Mouse (Mus musculus): ENCODE measurements around the gene Card10. TPM values are rescaled to one million over a fixed set of nuclear protein-coding genes. Genes with fewer than 3 reads are reported as not detected.
A peak's percentile ranks its signal among the peaks of the same experiment; 100 is the strongest.
"Not testable (repeated sequence)": the region's sequence is repeated elsewhere in the genome, so short reads cannot be mapped to it uniquely, and the experiment has no call there.

The Card10 gene
- total and polyA plus RNA-seq, 3 experiments: 15.0 to 22.3 (median 17.0) TPM

DNA sequence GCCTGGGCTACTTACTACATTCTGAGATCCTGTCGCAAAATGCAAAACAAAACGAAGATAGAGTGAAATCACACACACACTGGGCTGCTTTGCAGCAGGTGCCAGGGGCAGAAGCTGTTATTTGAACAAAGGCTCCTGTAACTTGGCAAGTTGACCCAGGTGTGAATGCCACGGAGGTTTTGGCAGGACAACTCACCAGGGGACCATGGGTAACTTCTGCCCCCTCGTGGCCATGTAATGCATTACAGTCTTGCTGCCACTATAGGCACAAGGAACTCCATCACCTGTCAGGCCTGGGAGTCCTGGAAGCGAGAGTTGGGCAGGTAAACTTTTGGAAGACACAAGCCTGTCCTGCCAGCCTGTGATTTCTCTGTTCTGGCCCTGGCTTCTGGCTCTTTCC is 45.6 kb upstream of the Card10 start:
- no peak overlapping the region for H3K27ac ChIP-seq
- intact Hi-C loops (cut with DNase I): loop anchor here (1.0 kb wide), 1 partner anchor 22 kb away; no protein-coding TSS in a partner anchor
- WGBS: 24% methylated on average over 5 of the region's 5 CpGs

DNA sequence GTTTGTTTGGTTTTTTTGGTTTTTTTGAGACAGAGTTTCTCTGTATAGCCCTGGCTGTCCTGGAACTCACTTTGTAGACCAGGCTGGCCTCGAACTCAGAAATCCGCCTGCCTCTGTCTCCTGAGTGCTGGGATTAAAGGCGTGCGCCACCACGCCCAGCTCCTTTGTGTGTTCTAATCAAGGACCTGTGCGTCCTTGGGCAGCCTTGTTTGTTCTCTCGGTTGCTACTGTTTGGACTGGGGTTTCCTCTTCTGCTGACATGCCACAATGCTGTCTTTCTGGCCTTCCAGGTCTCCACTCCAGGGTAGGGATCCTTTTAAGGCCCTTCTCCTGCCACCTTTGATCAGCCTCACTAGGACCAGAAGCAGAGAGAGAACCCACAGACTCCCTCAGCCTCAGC is 44.0 kb upstream of the Card10 start:
- DNase-seq; intact Hi-C loops (cut with DNase I); H3K27me3 ChIP-seq (ENCODE audit: control insufficient read depth, insufficient read depth, low read length): not testable (repeated sequence)
- WGBS: 51% methylated on average over 7 of the region's 7 CpGs
- H3K4me3 ChIP-seq: peak overlapping the region; percentile 14; the same call in 1 of the 2 replicates
- peaks cover 13% of the 10 kb centered on the region for H3K79me2 ChIP-seq (replicated peaks; ENCODE audit: control insufficient read depth, insufficient read depth, low read length)
- H3K4me1 ChIP-seq (ENCODE audit: control insufficient read depth, insufficient read depth, low read length): peaks cover 25% of the 10 kb centered on the region
- H3K36me3 ChIP-seq (ENCODE audit: control insufficient read depth, insufficient read depth, low read length): peaks cover 20% of the 10 kb centered on the region
- peak overlapping the region; percentile 100; the same call in 1 of the 2 replicates for H3K27ac ChIP-seq
- peak overlapping the region; percentile 15; the same call in 1 of the 2 replicates for H3K9ac ChIP-seq (ENCODE audit: low read depth, low read length)

More for the DNA sequence above, 45.6 kb upstream of the Card10 start:
- Histone ChIP-seq H3K36me3 (ENCODE audit: control insufficient read depth, insufficient read depth, low read length) (peaks cover 20% of the 10 kb centered on the region), H3K9ac (ENCODE audit: low read depth, low read length) (no peak overlapping the region), H3K79me2 (replicated peaks; ENCODE audit: control insufficient read depth, insufficient read depth, low read length) (peaks cover 11% of the 10 kb centered on the region), H3K4me3 (no peak overlapping the region), H3K27me3 (ENCODE audit: control insufficient read depth, insufficient read depth, low read length) (no peaks in the 10 kb centered on the region), H3K4me1 (ENCODE audit: control insufficient read depth, insufficient read depth, low read length) (peaks cover 26% of the 10 kb centered on the region)
- peak; percentile 96 for TF ChIP-seq EP300 (IDR thresholded peaks at IDR 0.05; ENCODE audit: insufficient read depth, low read depth, low read length)
- TF ChIP-seq CTCF (IDR thresholded peaks at IDR 0.05): peak; percentile 97
- TF ChIP-seq POLR2A (IDR thresholded peaks at IDR 0.05; ENCODE audit: insufficient read depth, low read depth, low read length): peak; percentile 37; the same call in 1 of the 2 replicates
- peak; percentile 85 to 90 for DNase-seq

DNA sequence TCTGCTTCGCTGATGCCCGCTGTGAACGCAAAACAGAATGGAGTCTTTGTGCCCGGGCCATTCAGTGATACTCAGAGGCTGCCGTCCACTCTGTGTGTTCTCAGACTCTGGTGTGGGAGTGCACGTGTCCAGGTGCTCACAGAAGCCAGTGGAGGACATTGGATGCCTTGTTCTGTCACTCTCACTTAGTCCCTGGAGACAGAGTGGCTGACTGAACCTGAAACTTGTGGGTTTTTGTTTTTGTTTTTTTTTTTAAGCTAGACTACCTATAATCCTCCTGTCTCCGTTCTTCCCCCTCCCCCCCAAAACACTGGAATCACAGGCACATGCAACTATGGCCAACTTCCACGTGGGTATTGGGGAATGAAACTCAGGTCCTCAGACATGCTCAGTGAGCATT is 43.5 kb upstream of the Card10 start:
- intact Hi-C loops (cut with DNase I): no loop called here
- Histone ChIP-seq H3K9ac (ENCODE audit: low read depth, low read length) (peak overlapping the region; percentile 41), H3K36me3 (ENCODE audit: control insufficient read depth, insufficient read depth, low read length) (peaks cover 20% of the 10 kb centered on the region), H3K27ac (peak overlapping the region; percentile 100), H3K79me2 (replicated peaks; ENCODE audit: control insufficient read depth, insufficient read depth, low read length) (peaks cover 13% of the 10 kb centered on the region), H3K4me1 (ENCODE audit: control insufficient read depth, insufficient read depth, low read length) (peaks cover 25% of the 10 kb centered on the region), H3K4me3 (peak overlapping the region; percentile 57; the same call in 1 of the 2 replicates), H3K27me3 (ENCODE audit: control insufficient read depth, insufficient read depth, low read length) (no peaks in the 10 kb centered on the region)
- 50% methylated on average over 8 of the region's 8 CpGs for WGBS
- TF ChIP-seq CTCF (IDR thresholded peaks at IDR 0.05): no peak
- TF ChIP-seq POLR2A (IDR thresholded peaks at IDR 0.05; ENCODE audit: insufficient read depth, low read depth, low read length): no peak
- no peak for TF ChIP-seq EP300 (IDR thresholded peaks at IDR 0.05; ENCODE audit: insufficient read depth, low read depth, low read length)
- DNase-seq: no peak

DNA sequence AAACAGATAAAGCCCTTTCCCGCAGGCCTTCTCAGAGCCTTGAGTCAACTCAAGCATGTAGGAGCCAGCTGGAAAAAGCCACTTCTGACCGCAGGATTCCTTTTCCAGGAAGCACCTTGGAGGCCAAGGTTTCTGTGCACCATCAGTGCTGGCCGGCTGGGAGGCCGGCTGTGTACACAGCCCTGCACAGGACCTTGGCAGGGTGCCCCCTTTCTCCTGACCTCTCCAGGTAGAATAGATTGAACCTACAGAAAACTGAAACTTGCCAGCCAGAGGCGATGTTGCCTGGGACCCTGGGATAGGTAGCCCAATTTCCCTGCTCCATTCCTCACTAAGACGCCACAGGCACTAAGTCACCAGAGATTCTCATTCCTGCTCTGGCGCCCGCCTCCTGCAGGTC is 43.0 kb upstream of the Card10 start:
- H3K4me1 ChIP-seq (ENCODE audit: control insufficient read depth, insufficient read depth, low read length): peaks cover 27% of the 10 kb centered on the region
- DNase-seq: peak; percentile 41 to 45
- H3K4me3 ChIP-seq: peak overlapping the region; percentile 57
- peaks cover 13% of the 10 kb centered on the region for H3K79me2 ChIP-seq (replicated peaks; ENCODE audit: control insufficient read depth, insufficient read depth, low read length)
- H3K36me3 ChIP-seq (ENCODE audit: control insufficient read depth, insufficient read depth, low read length): peaks cover 20% of the 10 kb centered on the region
- TF ChIP-seq POLR2A (IDR thresholded peaks at IDR 0.05; ENCODE audit: insufficient read depth, low read depth, low read length) (no peak), EP300 (IDR thresholded peaks at IDR 0.05; ENCODE audit: insufficient read depth, low read depth, low read length) (no peak), CTCF (IDR thresholded peaks at IDR 0.05) (no peak)
- intact Hi-C loops (cut with DNase I): no loop called here
- H3K27me3 ChIP-seq (ENCODE audit: control insufficient read depth, insufficient read depth, low read length): no peaks in the 10 kb centered on the region
- peak overlapping the region; percentile 100 for H3K27ac ChIP-seq
- WGBS: 40% methylated on average over 8 of the region's 8 CpGs
- peak overlapping the region; percentile 41 for H3K9ac ChIP-seq (ENCODE audit: low read depth, low read length)

DNA sequence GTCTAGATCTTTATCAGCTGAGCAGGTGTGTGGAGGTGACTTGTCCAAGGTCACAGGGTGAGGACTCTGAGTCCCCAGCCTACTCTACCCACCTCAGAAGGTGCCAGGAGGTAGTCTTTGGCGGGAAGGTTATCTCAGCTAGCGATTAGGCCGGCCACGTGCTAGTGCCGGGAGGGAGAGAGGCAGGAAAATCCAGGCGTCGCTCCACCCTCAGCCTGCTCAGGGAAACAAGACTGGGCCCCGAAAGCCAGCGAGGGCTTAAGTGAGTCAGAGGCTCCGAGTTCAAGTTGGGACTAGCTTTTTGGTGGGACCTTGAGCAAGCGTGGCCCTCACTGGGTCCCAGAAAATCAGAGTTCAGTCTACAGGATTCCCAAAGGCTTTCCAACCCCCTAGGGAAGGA is 42.5 kb upstream of the Card10 start:
- 13% methylated on average over 11 of the region's 11 CpGs for WGBS
- intact Hi-C loops (cut with DNase I): no loop called here
- peak; percentile 65 to 66 for DNase-seq
- no peaks in the 10 kb centered on the region for H3K27me3 ChIP-seq (ENCODE audit: control insufficient read depth, insufficient read depth, low read length)
- H3K79me2 ChIP-seq (replicated peaks; ENCODE audit: control insufficient read depth, insufficient read depth, low read length): peaks cover 13% of the 10 kb centered on the region
- H3K4me3 ChIP-seq: peak overlapping the region; percentile 57
- TF ChIP-seq POLR2A (IDR thresholded peaks at IDR 0.05; ENCODE audit: insufficient read depth, low read depth, low read length) (no peak), EP300 (IDR thresholded peaks at IDR 0.05; ENCODE audit: insufficient read depth, low read depth, low read length) (peak; percentile 35; the same call in 1 of the 2 replicates)
- peaks cover 32% of the 10 kb centered on the region for H3K4me1 ChIP-seq (ENCODE audit: control insufficient read depth, insufficient read depth, low read length)
- peak overlapping the region; percentile 100 for H3K27ac ChIP-seq
- H3K9ac ChIP-seq (ENCODE audit: low read depth, low read length): peak overlapping the region; percentile 41
- peaks cover 20% of the 10 kb centered on the region for H3K36me3 ChIP-seq (ENCODE audit: control insufficient read depth, insufficient read depth, low read length)

DNA sequence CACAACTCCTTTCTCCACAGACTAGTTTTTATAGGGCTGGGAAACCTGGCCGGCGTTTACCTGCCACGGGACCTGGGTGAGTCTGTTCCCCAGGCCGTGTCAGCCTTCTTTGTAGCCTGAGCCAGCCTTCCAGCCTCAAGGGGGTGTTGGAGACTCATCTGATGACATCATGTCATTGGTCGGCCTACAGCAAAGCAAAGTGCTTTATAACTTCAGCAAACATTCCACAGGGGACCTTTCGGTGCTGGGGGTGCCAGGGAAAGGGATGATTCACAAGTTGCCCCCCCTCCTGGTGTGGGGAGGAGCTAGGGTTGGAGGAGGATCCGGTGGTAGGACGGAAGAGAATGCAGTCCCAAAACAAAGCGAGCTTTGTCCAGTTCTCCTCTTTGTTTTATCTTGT is 41.9 kb upstream of the Card10 start:
- intact Hi-C loops (cut with DNase I): no loop called here
- Histone ChIP-seq H3K9ac (ENCODE audit: low read depth, low read length) (peak overlapping the region; percentile 99), H3K4me1 (ENCODE audit: control insufficient read depth, insufficient read depth, low read length) (peaks cover 34% of the 10 kb centered on the region), H3K36me3 (ENCODE audit: control insufficient read depth, insufficient read depth, low read length) (peaks cover 20% of the 10 kb centered on the region), H3K27ac (peak overlapping the region; percentile 100), H3K79me2 (replicated peaks; ENCODE audit: control insufficient read depth, insufficient read depth, low read length) (peaks cover 13% of the 10 kb centered on the region), H3K4me3 (peak overlapping the region; percentile 57), H3K27me3 (ENCODE audit: control insufficient read depth, insufficient read depth, low read length) (no peaks in the 10 kb centered on the region)
- peak; percentile 79 to 83 for DNase-seq
- 18% methylated on average over 9 of the region's 9 CpGs for WGBS
- TF ChIP-seq POLR2A (IDR thresholded peaks at IDR 0.05; ENCODE audit: insufficient read depth, low read depth, low read length): peak; percentile 72
- TF ChIP-seq EP300 (IDR thresholded peaks at IDR 0.05; ENCODE audit: insufficient read depth, low read depth, low read length): 0 out of 2 replicates have a peak, but pooled peaks have one; percentile 33
- TF ChIP-seq CTCF (IDR thresholded peaks at IDR 0.05): peak; percentile 32

All from heart, adult 2 months (tissue).